Mouse (Mus musculus): ENCODE data around the gene Smdt1.

DNA sequence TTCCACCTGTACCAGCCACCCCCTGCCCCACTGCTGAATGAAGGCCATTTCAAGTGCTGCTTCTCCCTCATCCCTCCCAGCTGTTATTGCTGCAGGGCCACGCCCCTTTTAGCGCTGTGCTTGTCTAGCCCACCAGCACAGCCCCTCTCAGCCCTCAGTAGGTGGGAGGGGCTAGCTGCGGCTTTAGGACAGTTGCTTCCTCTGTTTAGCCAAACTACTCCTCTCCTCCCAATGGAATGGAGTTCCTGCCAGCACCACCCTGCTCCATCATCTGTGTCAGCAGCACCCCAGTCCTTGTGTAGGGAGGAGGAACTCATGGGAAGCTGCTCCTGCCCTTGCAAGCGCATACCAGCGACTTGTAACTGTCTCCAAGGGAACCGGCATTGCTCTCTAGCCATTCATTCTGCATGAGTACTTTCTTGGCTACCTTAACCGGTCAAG, 45.5 kb upstream of the Smdt1 start:
- TF ChIP-seq CTCF (IDR thresholded peaks at IDR 0.05; ENCODE audit: low read depth): no peak
- TF ChIP-seq EP300 (IDR thresholded peaks at IDR 0.05; ENCODE audit: low read depth): no peak
